Mouse (Mus musculus) hindbrain, embryonic 15.5 days (tissue): Measurements from ENCODE around the gene Calcr. TPM values are rescaled to one million over a fixed set of nuclear protein-coding genes. Genes with fewer than 3 reads are reported as not detected.
"Not testable (repeated sequence)": the region's sequence is repeated elsewhere in the genome, so short reads cannot be mapped to it uniquely, and the experiment has no call there.

Experiments
- ATAC-seq: fragments of 200-750 bp; cut with Nextera tagmentation; 2 replicates; pipeline ENCODE4 v1.8.0; 2017; ENCODE audit warnings: low read depth, moderate number of reproducible peaks, moderate TSS enrichment; ENCODE audit not compliant: low FRiP score
- H3K27ac ChIP-seq: fragments of 300-500 bp; sonication (generic); replicated peaks from 2 replicates; pipeline ENCODE4 v1.5.1; 2015; ENCODE audit warnings: mild to moderate bottlenecking, inconsistent platforms
- H3K27me3 ChIP-seq: fragments of 300-500 bp; sonication (generic); 2 replicates; pipeline ENCODE4 v1.6.1; 2015; ENCODE audit warnings: control low read depth, inconsistent platforms
- H3K36me3 ChIP-seq: fragments of 300-500 bp; sonication (generic); 2 replicates; pipeline ENCODE4 v1.6.1; 2015; ENCODE audit warnings: control low read depth, inconsistent platforms
- H3K4me1 ChIP-seq: fragments of 300-500 bp; sonication (generic); replicated peaks from 2 replicates; pipeline ENCODE4 v1.6.1; 2015; ENCODE audit warnings: control low read depth, inconsistent platforms
- H3K4me2 ChIP-seq: fragments of 300-500 bp; sonication (generic); 2 replicates; pipeline ENCODE4 v1.6.1; 2015; ENCODE audit warnings: moderate library complexity, mild to moderate bottlenecking, inconsistent platforms
- H3K4me3 ChIP-seq: fragments of 300-500 bp; sonication (generic); 2 replicates; pipeline ENCODE4 v1.5.1; 2015; ENCODE audit warnings: mild to moderate bottlenecking, inconsistent platforms
- H3K9ac ChIP-seq: fragments of 300-500 bp; sonication (generic); 2 replicates; pipeline ENCODE4 v1.6.1; 2015; ENCODE audit warnings: inconsistent platforms
- H3K9me3 ChIP-seq: fragments of 300-500 bp; sonication (generic); 2 replicates; pipeline ENCODE4 v1.6.1; 2016; ENCODE audit warnings: control low read depth, inconsistent platforms
- WGBS: fragments of 180-500 bp; shearing (Covaris S2); methylation state at CpG from one replicate; pipeline ENCODE4 v1.1.7; 2015; 5-methylcytosine and 5-hydroxymethylcytosine counted together
- polyA plus RNA-seq: library from polyadenylated mRNA; unstranded; fragments of >200 nt; fragmentation: Nextera tagmentation; extraction: Ambion mirVana; gene quantifications from 2 replicates; pipeline ENCODE4 v1.2.1, GENCODE M21; 2015

Gene Calcr
- polyA plus RNA-seq = 7.0 and 7.3 TPM in 2 replicates

DNA sequence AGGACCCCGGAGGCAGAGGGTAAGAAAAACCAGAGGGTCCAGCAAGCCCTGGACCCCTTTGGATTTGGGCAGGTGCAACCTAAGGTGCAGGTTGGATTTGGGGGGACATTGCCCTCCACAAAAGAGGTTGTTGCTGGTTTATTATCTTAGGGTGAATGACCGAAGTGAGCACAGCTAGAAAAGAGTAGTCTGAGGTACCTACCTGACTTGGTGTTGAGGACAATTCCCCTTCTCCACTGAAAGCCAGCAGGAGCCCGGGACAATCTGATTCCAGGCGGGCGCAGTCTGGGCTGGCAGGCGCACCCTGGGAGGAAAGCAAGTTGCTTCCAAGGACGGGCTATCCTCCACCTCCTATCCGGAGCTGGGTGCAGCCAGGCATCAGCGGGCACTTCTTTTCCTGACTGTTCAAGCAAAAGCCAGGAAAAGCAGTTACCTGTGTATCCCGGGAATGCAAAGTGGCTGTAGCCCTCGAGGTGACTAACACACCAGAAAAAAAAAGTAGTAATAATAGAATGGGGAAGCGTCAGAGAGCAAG lies at the start of gene Calcr:
TSS of gene Calcr (minus strand) at position 485 of the 535 bp plus-strand sequence.
- H3K9me3 ChIP-seq = no peaks in the 10 kb centered on the region
- H3K4me2 ChIP-seq = peak within 1 kb of the TSS; percentile 99
- peak within 1 kb of the TSS; percentile 9; the same call in 1 of the 2 replicates for H3K9ac ChIP-seq
- ATAC-seq = no peak
- H3K4me1 ChIP-seq = peaks cover 13% of the 10 kb centered on the region
- no peaks in the 10 kb centered on the region for H3K36me3 ChIP-seq
- 4% methylated on average over 12 of the region's 12 CpGs for WGBS
- peak within 1 kb of the TSS; percentile 49 for H3K4me3 ChIP-seq
- peaks cover 51% of the 10 kb centered on the region for H3K27me3 ChIP-seq
- H3K27ac ChIP-seq = no peak within 1 kb of the TSS

DNA sequence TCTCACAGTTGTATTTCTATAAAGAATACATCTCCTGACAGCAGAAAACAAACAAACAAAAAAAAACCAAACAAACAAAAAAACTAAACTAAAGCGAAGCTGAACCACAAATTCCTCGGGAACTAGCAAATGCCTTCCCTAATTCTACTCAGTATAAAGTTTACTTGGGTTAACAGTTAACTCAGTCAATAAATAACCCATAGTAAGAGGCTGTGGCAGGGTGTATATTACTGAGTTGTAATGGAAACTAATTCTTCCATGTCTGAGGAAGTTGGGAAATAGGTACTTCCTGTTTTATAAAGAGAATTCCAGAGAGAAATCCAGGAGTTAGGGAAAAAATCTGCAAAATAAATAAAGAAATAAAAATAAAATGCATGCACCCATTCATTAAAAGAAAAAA lies 3.0 kb upstream of the Calcr start:
- ATAC-seq = no peak
- H3K27ac ChIP-seq = no peak overlapping the region
- H3K4me2 ChIP-seq = no peak overlapping the region
- WGBS = 75% methylated on average over 2 of the region's 2 CpGs
- no peaks in the 10 kb centered on the region for H3K36me3 ChIP-seq
- no peak overlapping the region for H3K4me3 ChIP-seq
- peaks cover 39% of the 10 kb centered on the region for H3K27me3 ChIP-seq
- peaks cover 13% of the 10 kb centered on the region for H3K4me1 ChIP-seq
- no peak overlapping the region for H3K9ac ChIP-seq
- H3K9me3 ChIP-seq = no peaks in the 10 kb centered on the region

DNA sequence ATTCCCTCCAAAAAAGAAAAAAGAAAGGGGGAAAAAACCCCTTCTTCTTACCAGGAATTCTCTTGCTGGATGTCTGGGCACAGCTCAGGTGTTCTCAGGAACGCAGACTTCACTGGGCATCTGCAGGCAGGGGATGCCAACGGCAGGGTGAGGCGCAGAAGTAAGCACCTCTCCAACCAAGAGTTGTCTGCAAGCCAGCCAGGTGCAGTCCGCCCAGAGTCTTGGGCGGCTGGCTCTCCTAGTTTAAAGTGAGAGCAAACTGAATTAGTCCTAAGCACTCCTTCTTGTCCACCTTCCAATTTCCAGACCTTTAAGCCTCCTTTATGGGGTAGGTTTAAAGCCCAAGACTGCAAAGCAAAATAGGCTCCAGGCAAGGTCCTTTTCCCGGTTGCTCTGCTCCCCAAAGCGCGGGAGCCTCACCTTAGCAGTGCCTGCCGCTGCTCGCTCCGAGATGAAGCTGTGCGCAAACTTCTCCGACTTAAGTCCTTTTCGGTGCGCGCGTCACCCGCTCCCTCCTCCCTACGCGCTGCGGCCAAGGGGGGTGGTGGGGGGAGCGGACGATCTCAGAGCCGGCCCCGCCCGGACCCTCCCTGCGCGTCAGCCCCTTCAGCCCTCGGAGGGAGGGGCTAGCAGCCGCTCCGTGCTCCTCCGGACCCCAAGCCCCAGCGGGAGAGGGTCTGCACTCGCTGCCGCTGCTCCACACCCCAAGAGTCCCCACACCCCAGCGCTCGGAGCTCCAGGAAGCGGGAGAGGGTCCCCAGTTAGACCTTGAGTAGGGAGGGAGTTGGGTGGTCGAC lies 1.1 kb downstream of the Calcr start:
- Histone ChIP-seq H3K4me3 (peak overlapping the region; percentile 49), H3K27me3 (peaks cover 51% of the 10 kb centered on the region), H3K27ac (no peak overlapping the region), H3K4me2 (peak overlapping the region; percentile 99), H3K36me3 (no peaks in the 10 kb centered on the region), H3K4me1 (peaks cover 13% of the 10 kb centered on the region), H3K9ac (peak overlapping the region; percentile 9; the same call in 1 of the 2 replicates), H3K9me3 (no peaks in the 10 kb centered on the region)
- peak; percentile 65 for ATAC-seq
- WGBS = under 1% methylated on average over 39 of the region's 39 CpGs

DNA sequence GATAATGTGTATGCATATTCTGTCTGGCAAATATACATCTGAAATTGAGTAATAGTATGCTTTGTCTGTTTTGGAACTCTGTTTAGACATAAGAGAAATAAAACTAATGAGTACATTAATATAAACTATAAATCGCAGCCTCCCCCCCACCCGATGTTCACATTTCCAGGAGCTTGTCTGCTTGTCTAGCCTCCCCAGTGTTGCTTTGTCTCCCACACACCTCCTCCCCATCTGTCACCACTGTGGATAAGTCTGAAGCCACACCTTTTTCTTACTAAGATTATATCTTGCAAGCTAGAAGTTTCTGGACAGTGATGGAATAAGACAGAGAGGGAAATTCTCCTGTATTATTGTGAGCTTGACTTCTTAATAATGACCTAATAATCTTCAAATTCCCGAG lies 12.9 kb downstream of the Calcr start:
- Histone ChIP-seq H3K27ac (no peak overlapping the region), H3K4me3 (no peak overlapping the region), H3K4me1 (no peaks in the 10 kb centered on the region), H3K4me2 (no peak overlapping the region), H3K9ac (no peak overlapping the region), H3K36me3 (no peaks in the 10 kb centered on the region), H3K9me3 (no peaks in the 10 kb centered on the region), H3K27me3 (no peaks in the 10 kb centered on the region)
- 84% methylated on average over 3 of the region's 3 CpGs for WGBS
- ATAC-seq = no peak

DNA sequence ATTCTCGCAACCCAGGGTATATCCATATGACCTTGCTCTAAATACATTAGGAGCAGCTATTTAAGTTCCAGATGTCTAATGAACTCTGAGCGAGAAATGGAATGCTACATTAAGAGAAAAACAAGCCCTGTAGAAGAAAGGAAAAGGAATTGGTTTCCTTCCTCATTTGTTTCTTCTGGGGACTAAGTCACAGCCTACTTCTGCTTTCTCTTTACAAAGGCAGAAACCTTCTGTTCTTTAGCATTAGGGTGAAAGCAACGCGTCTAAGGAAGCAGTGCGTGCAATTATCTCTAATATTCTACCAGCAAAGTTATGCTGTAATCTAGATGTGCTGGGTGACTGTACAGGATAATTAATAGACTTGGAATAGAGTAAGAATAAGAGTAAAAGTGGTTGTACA lies 14.9 kb downstream of the Calcr start:
- Histone ChIP-seq H3K9me3 (no peaks in the 10 kb centered on the region), H3K27me3 (no peaks in the 10 kb centered on the region), H3K4me3 (no peak overlapping the region), H3K4me2 (no peak overlapping the region), H3K4me1 (no peaks in the 10 kb centered on the region), H3K36me3 (no peaks in the 10 kb centered on the region), H3K27ac (no peak overlapping the region), H3K9ac (no peak overlapping the region)
- ATAC-seq = no peak
- WGBS = 86% methylated on average over 5 of the region's 5 CpGs

GRCm38 (mm10) chr6:3745546-3745945 lies 19.0 kb downstream of the Calcr start:
- no peak overlapping the region for H3K9ac ChIP-seq
- no peak overlapping the region for H3K27ac ChIP-seq
- no peaks in the 10 kb centered on the region for H3K4me1 ChIP-seq
- H3K27me3 ChIP-seq = no peaks in the 10 kb centered on the region
- H3K36me3 ChIP-seq = no peaks in the 10 kb centered on the region
- 30% methylated on average over 2 of the region's 2 CpGs for WGBS
- H3K4me2 ChIP-seq = no peak overlapping the region
- no peak overlapping the region for H3K4me3 ChIP-seq
- H3K9me3 ChIP-seq = no peaks in the 10 kb centered on the region
- ATAC-seq = no peak

GRCm38 (mm10) chr6:3741996-3742713 lies 22.4 kb downstream of the Calcr start:
- H3K4me2 ChIP-seq = no peak overlapping the region
- 82% methylated on average over 7 of the region's 7 CpGs for WGBS

GRCm38 (mm10) chr6:3741296-3741695 lies 23.2 kb downstream of the Calcr start:
- H3K27me3 ChIP-seq = no peaks in the 10 kb centered on the region
- no peak overlapping the region for H3K9ac ChIP-seq
- no peaks in the 10 kb centered on the region for H3K9me3 ChIP-seq
- WGBS = 53% methylated on average over 11 of the region's 11 CpGs
- no peak overlapping the region for H3K27ac ChIP-seq
- no peak overlapping the region for H3K4me2 ChIP-seq
- H3K4me1 ChIP-seq = no peaks in the 10 kb centered on the region
- no peaks in the 10 kb centered on the region for H3K36me3 ChIP-seq
- H3K4me3 ChIP-seq = no peak overlapping the region
- ATAC-seq = no peak

More at GRCm38 (mm10) chr6:3741996-3742713, 22.4 kb downstream of the Calcr start:
- Histone ChIP-seq H3K36me3 (no peaks in the 10 kb centered on the region), H3K4me1 (no peaks in the 10 kb centered on the region), H3K9me3 (no peaks in the 10 kb centered on the region), H3K27ac (no peak overlapping the region), H3K4me3 (no peak overlapping the region), H3K27me3 (no peaks in the 10 kb centered on the region), H3K9ac (no peak overlapping the region)
- no peak for ATAC-seq

GRCm38 (mm10) chr6:3730246-3730867 lies 34.2 kb downstream of the Calcr start:
- no peak overlapping the region for H3K27ac ChIP-seq
- no peaks in the 10 kb centered on the region for H3K9me3 ChIP-seq
- H3K9ac ChIP-seq = no peak overlapping the region
- H3K4me3 ChIP-seq = no peak overlapping the region
- H3K36me3 ChIP-seq = no peaks in the 10 kb centered on the region
- no peaks in the 10 kb centered on the region for H3K27me3 ChIP-seq
- no peak for ATAC-seq
- H3K4me2 ChIP-seq = no peak overlapping the region
- WGBS = 61% methylated on average over 4 of the region's 4 CpGs
- no peaks in the 10 kb centered on the region for H3K4me1 ChIP-seq

DNA sequence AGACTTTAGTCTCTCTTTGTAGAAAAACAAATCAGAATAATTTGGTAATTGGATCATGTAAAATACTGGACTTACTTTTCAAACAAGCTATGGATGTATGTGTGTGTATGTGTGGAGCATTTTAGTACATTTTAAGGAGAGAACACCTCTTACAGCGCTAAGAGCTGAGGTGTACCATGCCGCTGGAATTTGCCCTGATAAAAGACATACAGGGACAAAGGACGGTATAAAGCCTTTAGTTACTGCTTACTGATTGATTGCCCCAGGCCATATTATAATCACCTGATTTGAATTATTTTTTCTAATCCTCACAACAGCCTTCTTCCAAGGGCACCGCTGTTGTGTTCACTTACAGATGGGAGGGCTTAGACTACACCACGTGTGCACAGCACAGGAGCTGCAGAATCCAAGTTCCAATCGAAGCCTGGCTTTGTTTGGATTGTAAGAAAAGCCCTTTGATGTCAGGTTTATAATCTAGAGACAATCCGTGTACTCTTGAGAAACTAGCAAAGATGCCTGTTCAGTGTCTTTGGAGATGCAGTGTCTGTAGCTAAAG lies 76.3 kb downstream of the Calcr start:
- no peak for ATAC-seq
- Histone ChIP-seq H3K27me3 (no peaks in the 10 kb centered on the region), H3K27ac (no peak overlapping the region), H3K9me3 (no peaks in the 10 kb centered on the region), H3K9ac (no peak overlapping the region), H3K4me1 (no peaks in the 10 kb centered on the region), H3K4me3 (no peak overlapping the region), H3K4me2 (no peak overlapping the region), H3K36me3 (no peaks in the 10 kb centered on the region)
- 71% methylated on average over 7 of the region's 7 CpGs for WGBS

DNA sequence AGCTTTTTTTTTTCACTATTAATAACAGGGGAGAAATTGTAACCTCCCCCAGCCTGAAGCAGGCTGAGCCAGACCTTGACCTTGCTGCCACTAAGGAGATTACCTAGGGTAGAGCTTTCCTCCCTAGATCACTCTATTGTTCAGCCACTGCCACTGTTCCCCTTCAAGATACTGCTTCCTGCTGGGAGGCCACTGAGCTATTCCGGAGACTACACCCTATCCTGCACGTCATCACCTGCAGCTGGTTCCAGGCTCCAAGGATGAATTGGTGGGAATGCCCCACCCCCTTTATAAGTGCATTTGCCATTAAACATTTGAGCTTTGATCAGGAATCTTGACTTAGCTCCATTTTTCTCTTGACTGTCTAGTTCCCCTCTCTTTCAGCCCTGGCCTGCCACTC lies 86.2 kb downstream of the Calcr start:
- H3K4me2 ChIP-seq, H3K9me3 ChIP-seq, H3K27me3 ChIP-seq, H3K36me3 ChIP-seq, H3K4me3 ChIP-seq, H3K9ac ChIP-seq, H3K4me1 ChIP-seq, ATAC-seq, H3K27ac ChIP-seq: not testable (repeated sequence)
- WGBS = 16% methylated on average over 2 of the region's 2 CpGs
